Mouse (Mus musculus): ENCODE data around the gene Gas2l1. TPM values are rescaled to one million over a fixed set of nuclear protein-coding genes. Genes with fewer than 3 reads are reported as not detected.

Gas2l1 gene
- polyA plus RNA-seq, 1 experiment from 2014 or later, result 21.4 TPM

- no peak overlapping the region for H3K4me3 ChIP-seq (ENCODE audit: low read depth, low read length)
- H3K36me3 ChIP-seq (ENCODE audit: control insufficient read depth, insufficient read depth, low read length), result no peaks in the 10 kb centered on the region
- H3K4me1 ChIP-seq (replicated peaks; ENCODE audit: control insufficient read depth, insufficient read depth), result no peaks in the 10 kb centered on the region
- ATAC-seq (ENCODE audit: low FRiP score, low TSS enrichment), result peak; percentile 38; the same call in 1 of the 2 replicates
- 44% methylated on average over 12 of the region's 12 CpGs for WGBS
- DNase-seq (ENCODE audit: low spot score), result no peak
- H3K27me3 ChIP-seq (ENCODE audit: control insufficient read depth, insufficient read depth, low read length), result no peaks in the 10 kb centered on the region
- H3K4me2 ChIP-seq (replicated peaks; ENCODE audit: low read depth), result no peak overlapping the region
- no peak overlapping the region for H3K27ac ChIP-seq (replicated peaks)
- no peak overlapping the region for H3K9ac ChIP-seq (ENCODE audit: low read length)
- H3K9me3 ChIP-seq (ENCODE audit: control insufficient read depth, low read length), result no peaks in the 10 kb centered on the region
- TF ChIP-seq EP300 (optimal IDR thresholded peaks at IDR 0.05) (no peak), CTCF (IDR thresholded peaks at IDR 0.05; ENCODE audit: low read depth) (no peak)
These were observed 18.7 kb downstream of the Gas2l1 start for GRCm38 (mm10) chr11:5046321-5046926.

- Histone ChIP-seq H3K4me3 (ENCODE audit: low read depth, low read length) (no peak overlapping the region), H3K4me2 (replicated peaks; ENCODE audit: low read depth) (no peak overlapping the region), H3K36me3 (ENCODE audit: control insufficient read depth, insufficient read depth, low read length) (peaks cover 7% of the 10 kb centered on the region; the same call in 1 of the 2 replicates), H3K9me3 (ENCODE audit: control insufficient read depth, low read length) (no peaks in the 10 kb centered on the region), H3K27me3 (ENCODE audit: control insufficient read depth, insufficient read depth, low read length) (no peaks in the 10 kb centered on the region), H3K9ac (ENCODE audit: low read length) (no peak overlapping the region), H3K4me1 (replicated peaks; ENCODE audit: control insufficient read depth, insufficient read depth) (no peaks in the 10 kb centered on the region), H3K27ac (replicated peaks) (no peak overlapping the region)
- ATAC-seq (ENCODE audit: low FRiP score, low TSS enrichment), result no peak
- DNase-seq (ENCODE audit: low spot score), result no peak
- WGBS, result 86% methylated on average over 8 of the region's 8 CpGs
- TF ChIP-seq EP300 (optimal IDR thresholded peaks at IDR 0.05) (no peak), CTCF (IDR thresholded peaks at IDR 0.05; ENCODE audit: low read depth) (no peak)
These were observed 22.3 kb downstream of the Gas2l1 start for GRCm38 (mm10) chr11:5042645-5043381.

- ATAC-seq (ENCODE audit: low FRiP score, low TSS enrichment) (no peak), DNase-seq (ENCODE audit: low spot score) (no peak)
- Histone ChIP-seq H3K4me1 (replicated peaks; ENCODE audit: control insufficient read depth, insufficient read depth) (no peaks in the 10 kb centered on the region), H3K27ac (replicated peaks) (no peak overlapping the region), H3K4me2 (replicated peaks; ENCODE audit: low read depth) (no peak overlapping the region), H3K9ac (ENCODE audit: low read length) (no peak overlapping the region), H3K9me3 (ENCODE audit: control insufficient read depth, low read length) (no peaks in the 10 kb centered on the region), H3K27me3 (ENCODE audit: control insufficient read depth, insufficient read depth, low read length) (no peaks in the 10 kb centered on the region), H3K4me3 (ENCODE audit: low read depth, low read length) (no peak overlapping the region), H3K36me3 (ENCODE audit: control insufficient read depth, insufficient read depth, low read length) (peaks cover 7% of the 10 kb centered on the region; the same call in 1 of the 2 replicates)
- TF ChIP-seq CTCF (IDR thresholded peaks at IDR 0.05; ENCODE audit: low read depth), result no peak
- no peak for TF ChIP-seq EP300 (optimal IDR thresholded peaks at IDR 0.05)
- 74% methylated on average over 18 of the region's 18 CpGs for WGBS
These were observed 23.9 kb downstream of the Gas2l1 start for GRCm38 (mm10) chr11:5041144-5041780.

- Histone ChIP-seq H3K27ac (replicated peaks) (no peak overlapping the region), H3K9ac (ENCODE audit: low read length) (no peak overlapping the region), H3K4me2 (replicated peaks; ENCODE audit: low read depth) (no peak overlapping the region), H3K9me3 (ENCODE audit: control insufficient read depth, low read length) (no peaks in the 10 kb centered on the region), H3K27me3 (ENCODE audit: control insufficient read depth, insufficient read depth, low read length) (no peaks in the 10 kb centered on the region), H3K4me3 (ENCODE audit: low read depth, low read length) (no peak overlapping the region), H3K36me3 (ENCODE audit: control insufficient read depth, insufficient read depth, low read length) (peaks cover 7% of the 10 kb centered on the region; the same call in 1 of the 2 replicates), H3K4me1 (replicated peaks; ENCODE audit: control insufficient read depth, insufficient read depth) (no peaks in the 10 kb centered on the region)
- no peak for DNase-seq (ENCODE audit: low spot score)
- TF ChIP-seq CTCF (IDR thresholded peaks at IDR 0.05; ENCODE audit: low read depth) (no peak), EP300 (optimal IDR thresholded peaks at IDR 0.05) (no peak)
- 88% methylated on average over 5 of the region's 5 CpGs for WGBS
- ATAC-seq (ENCODE audit: low FRiP score, low TSS enrichment), result no peak
These were observed 24.5 kb downstream of the Gas2l1 start for GRCm38 (mm10) chr11:5040585-5040984.

GRCm38 (mm10) chr11:5037146-5037854 is 27.8 kb downstream of the Gas2l1 start:
- H3K4me3 ChIP-seq (ENCODE audit: low read depth, low read length), result no peak overlapping the region
- no peak overlapping the region for H3K9ac ChIP-seq (ENCODE audit: low read length)
- no peaks in the 10 kb centered on the region for H3K4me1 ChIP-seq (replicated peaks; ENCODE audit: control insufficient read depth, insufficient read depth)
- no peak for TF ChIP-seq EP300 (optimal IDR thresholded peaks at IDR 0.05)
- H3K27ac ChIP-seq (replicated peaks), result no peak overlapping the region
- 81% methylated on average over 8 of the region's 8 CpGs for WGBS
- H3K36me3 ChIP-seq (ENCODE audit: control insufficient read depth, insufficient read depth, low read length), result peaks cover 22% of the 10 kb centered on the region
- no peak for DNase-seq (ENCODE audit: low spot score)
- no peaks in the 10 kb centered on the region for H3K9me3 ChIP-seq (ENCODE audit: control insufficient read depth, low read length)
- ATAC-seq (ENCODE audit: low FRiP score, low TSS enrichment), result no peak
- H3K27me3 ChIP-seq (ENCODE audit: control insufficient read depth, insufficient read depth, low read length), result no peaks in the 10 kb centered on the region
- no peak overlapping the region for H3K4me2 ChIP-seq (replicated peaks; ENCODE audit: low read depth)

All from stomach, postnatal 0 days (tissue).